Mouse (Mus musculus) G1E-ER4 (cell line): Measurements from ENCODE around the gene Mepce. TPM values are rescaled to one million over a fixed set of nuclear protein-coding genes. Genes with fewer than 3 reads are reported as not detected.
A peak's percentile ranks its signal among the peaks of the same experiment; 100 is the strongest.

Experiments
- GATA1 ChIP-seq: IDR thresholded peaks from one replicate; pipeline ENCODE4 v1.8.0; 2012; ENCODE audit warnings: low read length, inconsistent platforms
- polyA plus RNA-seq: library from polyadenylated mRNA; stranded (reverse); fragments of >175 nt; gene quantifications from 2 replicates; pipeline ENCODE4 v1.2.3, GENCODE M21; 2012

Mepce gene
- polyA plus RNA-seq, 1 experiment = 190 TPM

GRCm38 (mm10) chr5:137777267-137777845 is 10.1 kb downstream of the Mepce start:
- TF ChIP-seq GATA1 = no peak

DNA sequence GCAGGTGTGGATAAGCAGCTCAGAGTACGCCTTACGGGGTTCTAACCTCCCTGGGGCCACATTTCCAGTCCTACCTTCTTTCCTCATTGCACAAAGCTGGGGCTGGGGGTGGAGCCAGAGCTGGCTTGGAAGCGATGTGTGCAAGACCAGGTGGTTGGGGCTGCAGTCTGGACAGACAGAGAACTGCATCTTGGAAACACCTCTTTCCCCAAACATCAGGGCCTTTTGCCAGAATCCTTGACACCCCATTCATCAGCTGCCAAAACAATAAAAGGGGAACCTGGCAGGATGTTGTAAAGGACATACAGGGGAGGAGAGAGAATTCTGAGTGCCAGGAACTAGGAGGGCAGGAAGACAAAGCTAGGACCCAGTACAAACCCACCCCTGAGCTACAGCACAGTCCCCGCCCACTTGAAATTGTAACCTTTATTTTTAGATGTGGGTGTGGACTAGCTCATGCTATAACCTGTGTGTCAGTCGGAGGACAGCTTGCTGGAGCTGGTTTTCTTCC is 11.0 kb downstream of the Mepce start:
- no peak for TF ChIP-seq GATA1

- no peak for TF ChIP-seq GATA1
Observed at GRCm38 (mm10) chr5:137775587-137776290, 11.7 kb downstream of the Mepce start.

DNA sequence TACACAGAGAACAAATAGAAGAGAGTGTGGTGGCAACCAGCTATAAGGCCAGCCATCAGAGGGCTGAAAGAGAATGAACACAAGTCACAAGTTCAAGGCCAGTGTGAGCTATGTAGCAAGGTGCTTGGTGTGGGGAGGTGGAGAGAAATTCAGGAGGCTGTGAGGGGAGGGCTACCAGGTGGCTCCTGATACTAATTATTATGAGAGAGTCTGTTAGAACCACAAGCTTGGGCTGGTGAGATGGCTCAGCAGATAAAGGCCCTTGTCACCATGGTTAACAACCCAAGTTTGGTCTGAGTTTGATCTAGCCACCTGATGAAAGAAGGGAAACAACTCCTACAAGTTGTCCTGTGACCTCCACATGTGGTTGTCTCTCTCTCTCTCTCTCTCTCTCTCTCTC is 14.7 kb downstream of the Mepce start:
- TF ChIP-seq GATA1 = peak; percentile 69

DNA sequence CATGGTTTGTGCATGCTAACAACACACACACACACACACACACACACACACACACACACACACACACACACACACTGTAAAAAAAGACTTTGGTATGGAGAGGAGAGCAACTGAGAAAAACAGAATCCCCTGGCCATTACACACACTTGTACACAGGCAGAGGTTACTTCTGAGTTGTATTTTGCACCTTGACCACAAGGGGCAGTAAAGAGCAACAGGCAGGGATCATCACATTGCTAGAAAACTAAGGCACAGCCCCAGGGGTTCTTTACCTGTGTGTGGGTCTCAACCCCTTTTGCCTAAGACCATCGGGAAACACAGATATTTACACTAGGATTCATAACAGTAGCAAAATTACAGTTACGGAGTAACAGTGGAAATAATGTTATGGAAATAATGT is 16.7 kb downstream of the Mepce start:
- no peak for TF ChIP-seq GATA1

GRCm38 (mm10) chr5:137768475-137768874 is 19.0 kb downstream of the Mepce start:
- TF ChIP-seq GATA1 = no peak

DNA sequence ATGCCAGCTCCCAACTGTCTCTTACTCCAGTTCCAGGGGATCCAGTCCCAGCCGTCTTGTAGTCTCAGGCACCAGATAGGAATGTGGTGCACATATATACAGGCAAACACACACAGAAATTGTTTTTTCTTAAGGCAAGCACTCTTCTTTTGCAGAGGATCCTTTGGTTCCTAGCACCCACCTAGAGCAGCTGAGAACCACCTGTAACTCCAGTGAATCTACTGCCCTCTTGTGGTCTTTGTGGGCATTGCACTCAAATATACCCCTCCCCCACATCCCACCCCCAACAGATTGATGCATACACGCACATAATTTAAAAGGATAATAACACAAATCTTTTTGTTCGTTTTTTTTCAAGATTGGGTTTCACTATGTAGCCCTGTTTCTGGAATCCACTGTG is 21.2 kb downstream of the Mepce start:
- TF ChIP-seq GATA1 = no peak

DNA sequence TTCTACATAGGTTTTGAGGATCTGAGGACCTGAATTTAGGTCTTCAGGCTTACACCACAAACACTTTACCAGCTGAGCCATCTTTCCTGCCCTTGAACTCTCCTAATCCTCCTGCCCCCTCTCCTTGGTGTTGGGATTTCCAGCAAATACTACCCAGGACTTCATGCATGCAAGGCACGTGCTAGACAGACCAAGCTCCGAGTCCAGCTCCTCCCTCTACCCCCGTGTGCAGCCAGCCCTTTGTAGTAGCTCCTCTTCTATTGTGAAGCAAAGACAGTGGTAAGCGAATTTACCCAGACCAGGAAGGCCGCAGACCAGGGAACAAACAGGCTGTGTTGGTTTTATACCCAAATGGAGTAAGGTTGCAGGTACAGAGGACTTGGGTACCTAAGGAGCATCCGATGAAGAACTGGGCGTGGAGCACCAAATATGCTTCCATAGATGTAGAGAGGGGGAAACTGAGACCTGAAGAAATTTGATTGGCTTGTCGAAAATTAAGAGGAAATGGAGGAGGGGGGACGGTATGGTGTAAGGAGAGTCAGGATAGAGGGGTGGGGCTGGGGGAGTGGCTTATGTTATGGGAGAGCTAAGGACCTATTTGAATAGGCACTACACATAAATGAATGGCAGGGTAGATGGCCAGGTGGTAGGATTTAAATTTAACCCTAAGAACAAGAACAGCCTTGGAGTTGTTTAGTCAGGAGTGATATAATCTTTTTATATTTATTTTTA is 22.7 kb downstream of the Mepce start:
- no peak for TF ChIP-seq GATA1

- no peak for TF ChIP-seq GATA1
Observed at GRCm38 (mm10) chr5:137759971-137760412, 27.5 kb downstream of the Mepce start.

DNA sequence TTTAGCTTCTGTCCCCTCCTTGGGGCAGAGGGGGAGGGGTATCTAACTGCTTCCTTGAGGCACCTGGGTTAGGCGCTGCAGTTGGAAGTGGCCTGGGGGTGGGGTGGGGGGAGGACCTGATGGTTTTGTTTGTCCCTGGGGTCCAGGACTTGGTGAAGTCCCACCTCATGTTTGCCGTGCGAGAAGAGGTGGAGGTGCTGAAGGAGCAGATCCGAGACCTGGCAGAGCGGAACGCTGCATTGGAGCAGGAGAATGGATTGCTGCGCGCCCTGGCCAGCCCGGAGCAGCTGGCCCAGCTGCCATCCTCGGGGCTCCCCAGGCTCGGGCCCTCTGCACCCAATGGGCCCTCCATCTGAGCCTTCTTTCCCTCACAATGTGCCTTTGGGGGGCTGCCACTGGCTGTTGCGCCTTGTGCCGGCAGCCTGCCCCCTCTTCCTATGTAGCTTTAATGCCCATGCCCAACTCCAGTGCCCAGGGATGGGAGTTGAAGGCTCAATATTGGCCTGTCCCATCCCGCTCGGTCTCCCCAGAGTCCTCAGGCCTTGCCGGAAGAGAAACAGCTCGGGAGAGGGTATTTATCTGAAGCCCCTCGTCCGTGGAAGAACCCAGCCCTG is 28.4 kb downstream of the Mepce start:
- no peak for TF ChIP-seq GATA1

GRCm38 (mm10) chr5:137757887-137758286 is 29.6 kb downstream of the Mepce start:
- TF ChIP-seq GATA1 = no peak

GRCm38 (mm10) chr5:137756882-137757661 is 30.4 kb downstream of the Mepce start:
- TF ChIP-seq GATA1 = no peak

DNA sequence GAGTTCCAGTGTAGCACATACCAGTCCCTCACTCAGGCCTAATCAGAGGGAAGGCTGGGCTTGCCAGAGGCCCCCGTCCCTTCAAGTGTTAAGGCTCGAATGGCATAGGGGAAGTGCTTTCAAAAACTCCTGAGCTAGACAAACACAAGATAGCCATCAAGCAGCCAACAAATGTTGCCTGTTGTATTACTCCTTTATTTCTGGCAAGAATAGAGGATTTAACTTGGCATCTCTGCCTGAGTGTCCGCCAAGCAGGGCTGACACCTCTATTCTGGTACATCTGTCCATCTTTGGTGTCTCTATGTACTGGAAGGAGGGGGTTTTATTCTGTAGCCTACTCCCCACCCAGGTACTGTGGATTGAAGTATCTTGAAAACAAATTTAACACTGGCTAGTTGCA is 31.3 kb downstream of the Mepce start:
- TF ChIP-seq GATA1 = no peak

- TF ChIP-seq GATA1 = no peak
Observed at GRCm38 (mm10) chr5:137755425-137755824, 32.0 kb downstream of the Mepce start.
